Mouse (Mus musculus) kidney, embryonic 14.5 days (tissue): Measurements from ENCODE around the gene Vezt. TPM values are rescaled to one million over a fixed set of nuclear protein-coding genes. Genes with fewer than 3 reads are reported as not detected.

ENCODE experiments used
- ATAC-seq: fragments of 200-750 bp; cut with Nextera tagmentation; 2 replicates; pipeline ENCODE4 v1.8.0; 2017; ENCODE audit warnings: moderate number of reproducible peaks, mild to moderate bottlenecking, moderate TSS enrichment, moderate library complexity; ENCODE audit not compliant: low FRiP score, low TSS enrichment
- H3K27ac ChIP-seq: fragments of 300-500 bp; sonication (generic); 2 replicates; pipeline ENCODE4 v1.5.1; 2014; ENCODE audit warnings: low read depth, mild to moderate bottlenecking, low read length, moderate library complexity, mixed read lengths
- H3K27me3 ChIP-seq: fragments of 300-500 bp; sonication (generic); 2 replicates; pipeline ENCODE4 v1.6.1; 2014; ENCODE audit warnings: mild to moderate bottlenecking, low read length; ENCODE audit not compliant: control insufficient read depth, insufficient read depth
- H3K36me3 ChIP-seq: fragments of 300-500 bp; sonication (generic); 2 replicates; pipeline ENCODE4 v1.6.1; 2014; ENCODE audit warnings: low read length, mixed read lengths; ENCODE audit not compliant: control insufficient read depth, insufficient read depth
- H3K4me1 ChIP-seq: fragments of 300-500 bp; sonication (generic); 2 replicates; pipeline ENCODE4 v1.6.1; 2014; ENCODE audit warnings: low read length, mixed read lengths; ENCODE audit not compliant: control insufficient read depth, insufficient read depth
- H3K4me2 ChIP-seq: fragments of 300-500 bp; sonication (generic); replicated peaks from 2 replicates; pipeline ENCODE4 v1.6.1; 2014; ENCODE audit warnings: low read depth, mild to moderate bottlenecking, low read length
- H3K4me3 ChIP-seq: fragments of 300-500 bp; sonication (generic); 2 replicates; pipeline ENCODE4 v1.5.1; 2014; ENCODE audit warnings: mild to moderate bottlenecking, low read length
- H3K9ac ChIP-seq: fragments of 300-500 bp; sonication (generic); 2 replicates; pipeline ENCODE4 v1.6.1; 2014; ENCODE audit warnings: low read depth, mild to moderate bottlenecking, low read length, moderate library complexity
- H3K9me3 ChIP-seq: fragments of 300-500 bp; sonication (generic); 2 replicates; pipeline ENCODE4 v1.6.1; 2016; ENCODE audit warnings: low read length; ENCODE audit not compliant: control insufficient read depth
- WGBS: fragments of 180-500 bp; shearing (Covaris S2); extraction: QIAGEN DNeasy Blood & Tissue Kit; methylation state at CpG from one replicate; pipeline ENCODE4 v1.1.7; 2014; 5-methylcytosine and 5-hydroxymethylcytosine counted together
- polyA plus RNA-seq: library from polyadenylated mRNA; unstranded; fragments of >200 nt; fragmentation: Nextera tagmentation; extraction: Ambion mirVana; gene quantifications from 2 replicates; pipeline ENCODE4 v1.2.1, GENCODE M21; 2014

Vezt gene
- polyA plus RNA-seq, 1 experiment from 2014 or later: 23.8 TPM

GRCm38 (mm10) chr10:93932020-93932419, 103.6 kb downstream of the Vezt start:
- Histone ChIP-seq H3K4me3 (no peak overlapping the region), H3K27me3 (no peaks in the 10 kb centered on the region), H3K9ac (no peak overlapping the region), H3K4me1 (no peaks in the 10 kb centered on the region), H3K9me3 (peaks cover 5% of the 10 kb centered on the region; the same call in 1 of the 2 replicates), H3K27ac (no peak overlapping the region), H3K36me3 (no peaks in the 10 kb centered on the region), H3K4me2 (no peak overlapping the region)
- ATAC-seq: no peak
- WGBS: 74% methylated on average over 5 of the region's 5 CpGs

- H3K9ac ChIP-seq: no peak overlapping the region
- H3K4me2 ChIP-seq: no peak overlapping the region
- H3K36me3 ChIP-seq: no peaks in the 10 kb centered on the region
- no peak overlapping the region for H3K4me3 ChIP-seq
- 78% methylated on average over 9 of the region's 9 CpGs for WGBS
- H3K27ac ChIP-seq: no peak overlapping the region
- H3K9me3 ChIP-seq: peaks cover 5% of the 10 kb centered on the region; the same call in 1 of the 2 replicates
- H3K4me1 ChIP-seq: no peaks in the 10 kb centered on the region
- no peaks in the 10 kb centered on the region for H3K27me3 ChIP-seq
- no peak for ATAC-seq
These were observed 104.2 kb downstream of the Vezt start for GRCm38 (mm10) chr10:93931431-93931830.

- no peaks in the 10 kb centered on the region for H3K36me3 ChIP-seq
- H3K4me1 ChIP-seq: no peaks in the 10 kb centered on the region
- H3K27ac ChIP-seq: no peak overlapping the region
- no peaks in the 10 kb centered on the region for H3K27me3 ChIP-seq
- WGBS: 75% methylated on average over 4 of the region's 4 CpGs
- H3K9ac ChIP-seq: no peak overlapping the region
- no peak overlapping the region for H3K4me2 ChIP-seq
- H3K4me3 ChIP-seq: no peak overlapping the region
- H3K9me3 ChIP-seq: peaks cover 5% of the 10 kb centered on the region; the same call in 1 of the 2 replicates
- ATAC-seq: no peak
These were observed 105.3 kb downstream of the Vezt start for GRCm38 (mm10) chr10:93930236-93930824.

GRCm38 (mm10) chr10:93924666-93925065, 111.0 kb downstream of the Vezt start:
- no peak for ATAC-seq
- WGBS: 83% methylated on average over 5 of the region's 5 CpGs

GRCm38 (mm10) chr10:93921160-93921559, 114.5 kb downstream of the Vezt start:
- Histone ChIP-seq H3K36me3 (no peaks in the 10 kb centered on the region), H3K27me3 (no peaks in the 10 kb centered on the region), H3K9ac (no peak overlapping the region), H3K9me3 (no peaks in the 10 kb centered on the region), H3K4me1 (no peaks in the 10 kb centered on the region), H3K4me2 (no peak overlapping the region), H3K4me3 (no peak overlapping the region), H3K27ac (no peak overlapping the region)
- no peak for ATAC-seq
- 94% methylated on average over 4 of the region's 4 CpGs for WGBS

More at GRCm38 (mm10) chr10:93924666-93925065, 111.0 kb downstream of the Vezt start:
- no peak overlapping the region for H3K4me2 ChIP-seq
- H3K4me3 ChIP-seq: no peak overlapping the region
- H3K9ac ChIP-seq: no peak overlapping the region
- peaks cover 5% of the 10 kb centered on the region; the same call in 1 of the 2 replicates for H3K9me3 ChIP-seq
- H3K27ac ChIP-seq: no peak overlapping the region
- H3K27me3 ChIP-seq: no peaks in the 10 kb centered on the region
- no peaks in the 10 kb centered on the region for H3K4me1 ChIP-seq
- no peaks in the 10 kb centered on the region for H3K36me3 ChIP-seq

- Histone ChIP-seq H3K36me3 (no peaks in the 10 kb centered on the region), H3K9me3 (no peaks in the 10 kb centered on the region), H3K4me1 (no peaks in the 10 kb centered on the region), H3K4me2 (no peak overlapping the region), H3K27ac (peak overlapping the region; percentile 19; the same call in 1 of the 2 replicates), H3K9ac (no peak overlapping the region), H3K27me3 (peaks cover 3% of the 10 kb centered on the region; the same call in 1 of the 2 replicates), H3K4me3 (no peak overlapping the region)
- WGBS: 69% methylated on average over 13 of the region's 13 CpGs
- ATAC-seq: no peak
These were observed 116.4 kb downstream of the Vezt start for GRCm38 (mm10) chr10:93919227-93919626.

- Histone ChIP-seq H3K36me3 (no peaks in the 10 kb centered on the region), H3K4me1 (no peaks in the 10 kb centered on the region), H3K27me3 (peaks cover 3% of the 10 kb centered on the region; the same call in 1 of the 2 replicates), H3K27ac (peak overlapping the region; percentile 19; the same call in 1 of the 2 replicates), H3K4me3 (no peak overlapping the region), H3K9me3 (no peaks in the 10 kb centered on the region), H3K9ac (no peak overlapping the region), H3K4me2 (no peak overlapping the region)
- no peak for ATAC-seq
- WGBS: 67% methylated on average over 6 of the region's 6 CpGs
These were observed 116.9 kb downstream of the Vezt start for GRCm38 (mm10) chr10:93918701-93919100.

GRCm38 (mm10) chr10:93918087-93918486, 117.5 kb downstream of the Vezt start:
- Histone ChIP-seq H3K27ac (no peak overlapping the region), H3K4me1 (no peaks in the 10 kb centered on the region), H3K4me3 (no peak overlapping the region), H3K27me3 (peaks cover 3% of the 10 kb centered on the region; the same call in 1 of the 2 replicates), H3K9ac (no peak overlapping the region), H3K36me3 (no peaks in the 10 kb centered on the region), H3K9me3 (no peaks in the 10 kb centered on the region), H3K4me2 (no peak overlapping the region)
- WGBS: 78% methylated on average over 2 of the region's 2 CpGs
- ATAC-seq: no peak

- Histone ChIP-seq H3K4me2 (no peak overlapping the region), H3K27ac (no peak overlapping the region), H3K4me1 (no peaks in the 10 kb centered on the region), H3K4me3 (no peak overlapping the region), H3K36me3 (no peaks in the 10 kb centered on the region), H3K27me3 (peaks cover 3% of the 10 kb centered on the region; the same call in 1 of the 2 replicates), H3K9ac (no peak overlapping the region), H3K9me3 (no peaks in the 10 kb centered on the region)
- 77% methylated on average over 2 of the region's 2 CpGs for WGBS
- no peak for ATAC-seq
These were observed 118.8 kb downstream of the Vezt start for GRCm38 (mm10) chr10:93916778-93917177.
